Mouse (Mus musculus) bone marrow macrophage, adult 2 months (primary cell): ENCODE results near the gene A530016L24Rik.

ENCODE experiments used
- CTCF ChIP-seq: IDR thresholded peaks from 2 replicates; pipeline ENCODE4 v1.5.1; 2012; ENCODE audit warnings: low read depth, mild to moderate bottlenecking, low read length, moderate library complexity
- POLR2A ChIP-seq: IDR thresholded peaks from 2 replicates; pipeline ENCODE4 v1.6.1; 2012; ENCODE audit warnings: mild to moderate bottlenecking, low read depth, low read length, borderline replicate concordance

DNA sequence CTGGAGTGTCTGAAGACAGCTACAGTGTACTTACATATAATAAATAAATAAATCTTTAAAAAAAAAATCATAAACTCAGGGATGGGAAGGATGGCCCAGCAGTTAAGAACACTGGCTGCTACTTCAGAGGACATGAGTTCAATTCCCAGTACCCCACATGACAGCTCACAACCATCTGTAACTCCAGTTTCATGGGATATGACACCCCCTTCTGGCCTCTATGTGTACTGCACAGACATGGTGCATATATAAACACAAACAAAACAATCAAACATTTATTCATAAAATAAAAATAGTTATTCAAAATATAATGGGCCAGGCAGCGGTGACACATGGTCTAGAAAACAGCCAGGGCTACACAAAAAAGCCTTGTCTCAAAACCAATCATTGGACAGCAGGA, 60.0 kb downstream of the A530016L24Rik start:
- TF ChIP-seq CTCF: no peak
- TF ChIP-seq POLR2A: no peak
